Mouse (Mus musculus) CD4-positive, CD25-positive, alpha-beta regulatory T cell, adult 2 months (primary cell): ENCODE data around the gene Plek2.

Source experiments
- DNase-seq: peaks from one replicate; pipeline ENCODE4 v3.0.0-alpha.2; 2012; ENCODE audit warnings: low read depth, low spot score

Gene Plek2

DNA sequence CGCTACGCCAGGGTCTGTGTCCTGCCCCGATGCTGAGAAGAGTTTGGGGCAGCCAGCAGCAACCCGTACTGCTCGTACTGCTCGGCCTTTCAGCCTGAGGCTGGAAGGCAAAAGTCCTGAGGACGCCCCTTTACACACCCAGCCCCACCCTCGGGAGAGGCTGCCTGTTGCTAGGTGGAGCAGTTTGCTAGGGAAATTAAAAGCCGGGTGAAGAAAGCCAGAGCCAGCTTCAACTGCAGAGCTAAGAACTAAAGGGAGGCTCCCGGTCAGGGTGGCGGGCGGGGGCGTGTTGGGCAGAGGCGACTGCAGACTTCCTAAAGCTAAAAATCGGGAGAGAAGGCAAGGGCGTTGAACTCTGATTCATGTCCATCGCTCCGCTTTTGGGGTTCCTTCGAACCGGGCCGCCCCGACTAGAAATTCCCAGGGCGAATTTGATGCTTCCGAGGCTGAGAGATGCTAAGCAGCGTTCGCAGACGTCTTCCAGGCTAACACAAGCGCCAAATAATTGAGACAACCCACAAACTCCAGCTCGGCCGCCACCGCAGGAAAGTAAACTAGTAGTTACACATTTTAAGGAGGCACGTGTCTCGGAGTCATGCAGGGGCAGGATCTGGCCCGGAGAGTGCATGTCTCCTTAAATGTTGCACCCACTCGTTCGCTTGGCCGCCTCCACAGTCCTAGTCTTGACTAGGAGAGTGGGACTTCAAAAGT, 5.1 kb upstream of the Plek2 start:
- DNase-seq, result peak; percentile 12

DNA sequence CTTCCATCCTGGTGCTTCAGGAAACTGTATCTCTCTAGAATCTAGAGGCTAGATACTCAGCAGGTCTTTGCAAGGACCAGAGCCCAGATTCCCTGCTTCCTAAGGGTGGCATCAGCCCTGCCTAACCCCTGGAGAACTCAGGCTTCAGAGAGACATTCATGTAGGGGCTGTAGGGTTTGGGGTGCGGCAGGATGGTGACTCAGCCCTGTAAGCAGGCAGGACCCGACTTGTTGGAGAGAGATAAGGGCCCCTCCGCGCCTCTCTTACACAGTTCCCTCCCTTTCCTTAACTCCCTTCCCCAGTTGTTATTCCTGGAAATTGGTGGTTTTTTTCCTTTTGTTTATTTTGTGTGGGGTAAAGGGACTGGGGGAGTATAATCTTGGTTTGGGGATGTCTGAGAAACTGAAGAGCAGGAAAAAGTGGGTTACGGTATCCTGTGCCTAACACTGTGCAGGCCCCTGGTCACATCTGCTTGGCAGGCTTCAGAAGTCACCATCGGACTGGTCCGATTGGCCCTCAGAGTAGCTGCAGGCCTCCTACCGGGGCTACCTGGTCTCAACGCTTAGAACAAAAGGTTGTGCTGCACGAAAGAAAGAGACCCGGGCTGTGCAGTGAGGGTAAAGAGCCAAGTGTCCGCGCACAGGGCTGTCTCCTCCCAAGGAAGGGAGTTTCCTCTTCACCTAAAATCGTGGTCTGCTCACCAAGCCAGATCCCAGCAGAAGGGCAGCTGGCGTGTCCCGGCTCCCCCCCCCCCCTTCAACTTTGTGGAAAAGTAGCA, 4.1 kb upstream of the Plek2 start:
- peak; percentile 7 for DNase-seq

DNA sequence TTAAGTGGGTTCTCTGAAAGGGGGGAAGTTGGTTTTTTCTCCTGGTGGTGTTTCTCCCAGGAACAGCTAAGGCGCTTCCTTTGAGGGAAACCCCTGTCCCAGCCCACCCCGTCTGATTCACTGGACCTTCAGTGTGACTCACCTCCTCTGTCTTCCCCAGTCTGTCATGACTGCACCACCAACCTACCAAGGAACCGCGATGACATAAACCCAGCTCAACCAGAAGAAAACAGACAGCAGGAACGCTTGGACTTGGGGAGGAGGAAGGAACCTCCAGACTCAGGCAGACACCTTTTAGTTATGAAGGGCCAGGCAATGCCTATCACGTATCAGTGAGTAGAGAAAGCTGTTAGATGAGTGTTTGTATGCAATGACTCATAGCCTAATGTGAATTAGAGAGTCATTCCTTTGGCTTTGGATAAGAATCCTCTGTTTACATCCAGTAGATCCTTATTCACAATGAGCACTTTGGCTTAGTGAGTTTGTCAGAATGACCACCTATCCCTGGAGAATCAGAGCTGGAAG, 1.4 kb upstream of the Plek2 start:
- no peak for DNase-seq

DNA sequence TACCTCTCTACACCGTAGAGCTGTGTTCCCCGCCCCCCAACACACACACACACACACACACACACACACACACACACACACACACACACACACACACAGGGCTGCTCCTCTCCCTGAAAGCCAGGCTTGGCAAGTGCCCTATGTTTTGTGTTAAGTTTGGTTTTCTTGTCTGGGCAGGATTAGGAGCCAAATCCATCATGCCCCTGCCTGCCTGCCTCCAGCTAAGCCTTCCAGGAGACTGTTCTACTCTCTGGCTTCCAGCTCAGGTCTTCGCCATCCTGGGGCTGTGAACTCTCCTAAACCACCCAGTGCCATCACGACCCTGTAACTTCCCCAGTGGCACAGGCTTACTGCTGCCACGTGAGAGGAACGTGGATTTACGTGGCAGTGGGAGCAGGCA, 2.3 kb downstream of the Plek2 start:
- no peak for DNase-seq

DNA sequence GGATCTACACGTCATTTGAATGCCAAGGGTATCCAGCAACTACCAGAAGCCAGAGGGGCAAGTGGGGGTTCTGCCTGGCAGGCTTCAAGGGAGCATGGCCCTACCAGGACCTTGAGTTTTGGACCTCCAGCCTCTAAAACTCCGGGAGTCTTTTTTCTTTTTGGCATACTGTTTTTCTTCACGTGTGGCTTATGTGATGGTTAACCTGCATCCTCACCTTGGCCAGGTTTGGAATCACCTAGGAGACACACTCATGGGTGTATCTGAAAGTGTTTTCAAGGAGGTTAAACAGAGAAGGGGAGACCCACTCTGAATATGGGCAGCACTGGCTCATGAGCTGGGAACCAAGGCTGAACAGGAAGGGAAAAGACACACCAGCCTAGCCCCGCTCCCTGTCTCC, 3.5 kb downstream of the Plek2 start:
- no peak for DNase-seq

DNA sequence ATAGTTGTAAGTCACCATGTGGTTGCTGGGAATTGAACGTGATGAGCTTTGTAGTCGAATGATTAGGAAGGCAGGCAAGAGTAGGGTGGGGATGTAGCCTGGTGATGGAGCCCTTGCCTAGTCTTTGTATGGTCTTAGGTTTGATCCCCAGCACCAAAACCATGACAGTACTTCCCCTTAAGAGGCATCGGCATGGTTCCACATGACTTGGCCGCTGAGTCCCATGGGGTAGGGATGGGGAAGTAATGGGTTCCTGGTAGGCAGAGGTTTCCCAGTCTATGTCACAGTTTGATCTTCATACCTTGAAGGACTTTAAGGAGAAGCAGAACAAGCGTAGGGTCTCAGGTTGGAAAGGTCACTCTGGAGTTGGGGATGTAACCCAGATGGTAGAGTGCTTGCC, 5.3 kb downstream of the Plek2 start:
- no peak for DNase-seq

DNA sequence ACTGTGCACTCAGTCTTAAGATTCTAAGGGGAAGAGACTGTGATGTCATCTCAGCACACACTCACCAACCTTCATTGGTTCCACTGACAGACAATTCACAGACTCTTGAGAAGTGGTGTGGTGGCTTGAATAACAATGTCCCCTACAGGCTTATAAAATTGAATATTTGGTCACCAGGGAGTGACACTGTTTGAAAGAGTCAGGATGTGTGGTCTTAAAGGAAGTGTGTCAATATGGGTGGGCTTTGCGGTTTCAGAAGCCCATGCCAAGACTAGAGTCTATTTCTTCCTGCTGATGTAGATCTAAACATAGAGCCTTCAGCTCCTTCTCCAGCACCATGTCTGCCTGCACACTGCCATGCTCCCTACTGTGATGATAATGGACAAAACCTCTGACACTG, 8.9 kb downstream of the Plek2 start:
- DNase-seq, result no peak

DNA sequence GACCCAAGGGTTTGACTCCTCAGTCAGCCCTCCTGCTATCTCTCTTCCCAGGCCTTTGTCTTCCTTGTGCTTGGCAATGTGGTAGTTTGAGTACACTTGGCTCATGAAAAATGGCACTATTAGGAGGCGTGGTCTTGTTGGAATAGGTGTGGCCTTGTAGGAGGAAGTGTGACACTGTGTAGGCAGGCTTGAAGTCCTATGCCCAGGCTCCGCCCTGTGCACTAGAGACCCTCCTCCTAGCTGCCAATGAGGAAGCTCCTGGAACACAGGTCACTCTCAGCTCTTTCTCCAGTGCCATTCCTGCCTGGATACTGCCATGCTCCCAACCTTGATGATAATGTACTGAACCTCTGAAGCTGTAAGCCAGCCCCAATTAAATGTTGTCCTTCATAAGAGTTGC, 15.6 kb downstream of the Plek2 start:
- no peak for DNase-seq

DNA sequence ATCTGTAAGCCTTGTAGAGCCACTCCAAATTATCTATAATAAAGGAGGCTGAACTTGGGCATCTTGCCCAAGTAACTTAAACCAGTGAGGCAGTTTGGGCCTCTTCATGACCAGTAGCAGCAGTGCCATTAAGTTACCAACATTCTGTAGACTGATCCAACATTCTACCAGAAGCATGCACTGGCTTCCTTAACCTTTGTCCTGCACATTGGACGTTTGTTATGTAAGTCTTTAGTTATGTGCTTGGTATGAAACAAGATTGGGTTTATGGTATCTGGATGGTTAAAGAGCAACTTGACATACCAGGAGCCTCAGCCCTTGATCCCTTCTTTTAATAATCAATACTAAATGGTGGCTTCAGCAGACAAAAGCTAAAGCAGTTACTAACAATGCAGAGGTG, 16.7 kb downstream of the Plek2 start:
- DNase-seq, result no peak

DNA sequence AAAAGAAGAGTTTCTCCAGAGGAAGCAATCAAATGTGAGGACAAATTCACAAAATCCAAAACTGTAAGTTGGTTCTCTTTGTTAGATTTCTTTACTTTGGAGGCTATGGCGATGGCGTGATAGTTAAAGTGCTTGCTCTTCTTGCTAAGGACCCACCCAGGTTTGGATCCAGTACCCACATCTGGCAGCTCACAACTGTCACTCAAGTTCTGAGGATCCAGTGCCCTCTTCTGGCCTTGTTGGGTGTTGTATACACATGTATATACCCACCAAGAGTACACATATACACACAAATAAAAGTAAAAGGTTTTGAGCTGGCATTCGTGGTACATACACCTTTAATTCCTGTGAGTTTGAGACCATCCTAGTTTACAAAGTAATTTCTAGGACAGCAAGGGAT, 32.2 kb downstream of the Plek2 start:
- DNase-seq, result peak; percentile 11

DNA sequence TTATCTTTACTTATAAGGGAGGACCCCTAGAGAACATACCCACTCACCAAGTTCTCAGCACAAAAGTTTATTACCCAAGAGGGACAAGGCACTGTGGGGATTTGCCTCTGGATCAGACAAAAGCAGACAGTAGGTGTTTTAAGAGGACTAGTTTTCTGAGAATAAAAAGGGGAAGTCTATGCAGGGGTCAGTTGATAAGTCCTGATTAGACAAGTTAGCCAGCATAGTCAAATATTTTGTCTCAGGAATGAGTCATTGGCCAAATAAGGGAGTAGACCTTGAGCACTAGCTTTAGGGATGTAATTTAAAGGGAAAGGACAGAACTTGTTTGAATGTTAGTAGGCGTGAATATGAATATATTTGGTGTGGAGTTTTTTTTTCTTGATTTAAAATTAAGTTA, 38.6 kb downstream of the Plek2 start:
- DNase-seq, result no peak

DNA sequence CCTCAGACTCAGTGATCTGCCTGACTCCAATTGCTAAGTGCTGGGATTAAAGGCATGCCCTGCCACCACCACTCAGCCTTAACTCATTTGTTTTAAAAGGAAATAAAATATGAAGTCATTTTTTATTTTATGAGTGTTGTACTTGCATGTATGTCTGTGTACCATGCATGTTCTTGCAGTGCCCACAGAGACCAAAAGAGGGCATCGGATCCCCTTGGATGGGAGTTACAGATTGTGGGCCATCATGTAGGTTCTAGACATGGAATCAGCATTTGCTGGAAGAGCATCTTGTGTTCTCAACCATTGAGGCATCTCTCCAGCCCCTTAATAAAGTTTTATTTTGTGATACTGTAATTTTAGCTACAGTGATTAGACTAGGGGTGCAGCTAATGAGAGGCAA, 41.3 kb downstream of the Plek2 start:
- DNase-seq, result peak; percentile 45

DNA sequence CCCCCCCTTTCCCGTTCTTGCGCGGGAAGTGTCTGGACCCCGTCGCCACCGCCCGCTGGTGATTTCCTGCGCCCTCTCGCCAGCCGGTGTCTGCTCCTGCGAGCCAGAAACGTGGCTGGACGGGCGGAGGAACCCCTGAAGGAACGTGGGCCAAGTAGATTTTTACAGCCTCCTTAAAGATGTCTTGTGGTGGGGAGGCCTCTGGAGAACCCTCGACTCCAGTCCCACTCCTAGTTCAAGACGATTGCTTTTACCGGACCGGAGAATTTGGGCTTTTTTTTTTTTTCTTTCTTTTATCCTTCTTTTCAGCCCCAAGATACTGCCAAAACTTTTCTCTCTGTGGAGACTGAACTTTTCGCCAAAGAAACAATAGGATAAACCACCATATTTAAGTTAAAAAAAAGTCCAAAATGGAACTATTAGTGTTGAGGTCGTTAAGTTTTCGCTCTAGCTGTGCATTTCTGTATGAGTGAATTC, 44.5 kb downstream of the Plek2 start:
- no peak for DNase-seq

DNA sequence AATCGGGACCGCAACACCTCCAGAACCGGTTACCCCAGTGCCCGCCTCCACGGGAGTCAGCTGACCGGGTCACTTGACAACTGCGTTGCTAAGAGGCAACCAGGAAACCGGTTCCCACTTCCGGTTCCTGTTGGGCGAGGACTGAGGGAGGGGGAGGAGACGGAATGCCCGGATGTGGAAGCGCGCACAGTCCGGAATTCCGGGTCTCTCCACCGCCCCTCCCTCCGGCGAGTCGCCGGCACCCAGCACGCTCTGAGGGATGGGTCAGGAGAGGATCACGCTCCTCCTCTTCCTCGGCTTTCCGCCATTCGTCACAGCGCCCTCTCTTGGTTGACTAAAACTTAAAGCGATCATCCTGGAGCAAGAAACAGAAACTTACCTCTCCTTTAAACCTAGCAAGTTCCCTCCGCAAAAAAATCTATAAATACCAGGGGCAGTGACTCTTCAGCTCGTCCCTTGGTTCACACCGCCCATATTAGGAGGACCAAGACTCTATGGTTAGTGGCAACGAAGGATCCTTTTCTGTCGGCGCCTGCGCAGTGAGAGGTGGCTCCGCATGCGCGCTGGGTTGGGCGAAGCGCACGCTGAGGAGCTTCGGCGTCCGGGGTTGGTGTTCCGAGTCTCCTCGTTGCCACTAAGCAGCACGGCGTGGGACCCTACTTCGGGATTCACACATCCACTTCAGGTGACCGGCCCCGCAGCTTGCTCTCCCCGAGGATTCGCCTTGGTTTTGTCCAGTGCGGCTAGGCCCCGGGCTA, 45.1 kb downstream of the Plek2 start, which contains the start of the genes Atp6v1d and Eif2s1:
Gene Atp6v1d (minus strand): TSS at position 143 of the 758 bp plus-strand sequence.
Gene Eif2s1 (plus strand): TSS at position 324 of the 758 bp plus-strand sequence.
- peak; percentile 99 for DNase-seq

DNA sequence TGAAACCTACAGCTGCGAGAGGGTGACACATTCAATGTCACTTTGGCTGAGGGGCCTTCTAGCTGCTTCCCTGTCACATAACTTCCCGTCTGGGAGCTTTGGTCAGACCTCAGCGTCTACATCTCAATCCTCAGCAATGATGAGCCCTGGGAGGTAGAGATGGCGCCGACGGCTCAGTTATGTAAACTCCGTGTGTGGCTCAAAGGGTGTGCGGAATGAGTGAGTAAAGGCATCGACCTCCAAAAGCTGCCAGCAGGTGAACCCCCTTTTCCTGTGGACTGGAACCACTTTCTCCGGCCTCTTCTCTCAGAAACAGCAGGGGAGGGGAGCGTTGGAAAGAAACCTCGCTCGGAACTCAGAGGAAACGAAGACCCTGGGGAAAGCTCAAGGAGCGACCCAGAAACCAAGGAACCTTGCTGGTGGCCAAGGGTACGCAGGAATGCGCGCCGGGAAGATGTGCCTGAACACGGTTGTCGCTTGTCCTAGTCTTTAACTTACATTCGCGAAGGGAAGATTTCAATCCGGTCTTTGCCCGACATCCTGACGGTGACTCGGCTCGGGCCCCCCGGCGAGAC, 45.8 kb downstream of the Plek2 start:
- peak; percentile 64 for DNase-seq

DNA sequence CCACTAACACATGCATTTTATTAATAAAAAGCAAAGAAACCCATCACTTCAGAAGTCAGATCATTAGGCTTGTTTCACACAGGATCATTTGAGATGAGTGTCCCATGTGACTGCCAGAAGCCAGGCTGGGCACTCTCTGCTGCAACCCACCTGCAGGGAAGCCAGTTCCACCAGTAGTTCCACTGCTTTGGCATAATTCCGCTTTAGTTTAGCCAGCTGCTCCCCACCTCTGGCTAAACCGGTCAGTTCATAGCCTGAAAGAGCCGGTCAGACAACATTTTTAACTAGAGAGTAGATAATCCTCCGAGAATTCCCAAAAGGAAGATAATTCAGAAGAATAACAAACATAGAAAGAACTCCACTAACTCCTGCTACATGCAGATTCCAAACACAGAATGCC, 58.5 kb downstream of the Plek2 start:
- DNase-seq, result no peak

DNA sequence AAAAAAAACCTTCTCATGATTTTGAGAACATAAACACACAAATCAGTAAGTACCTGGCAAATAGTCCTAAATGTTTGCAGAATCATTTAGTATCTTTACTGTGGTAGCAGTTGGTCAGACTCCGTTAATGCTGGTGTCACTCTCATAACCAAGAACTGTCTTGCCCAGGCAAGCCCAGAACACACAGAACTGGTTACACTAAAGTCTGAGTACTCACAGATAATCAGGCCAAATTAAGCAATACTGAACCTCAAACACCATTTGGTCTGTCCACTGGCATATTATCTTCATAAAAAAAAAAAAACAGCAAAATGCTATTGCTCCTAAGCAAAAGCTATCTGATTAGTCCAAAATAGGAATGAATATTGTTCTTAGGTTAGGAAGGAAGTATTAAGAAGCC, 64.3 kb downstream of the Plek2 start:
- no peak for DNase-seq

DNA sequence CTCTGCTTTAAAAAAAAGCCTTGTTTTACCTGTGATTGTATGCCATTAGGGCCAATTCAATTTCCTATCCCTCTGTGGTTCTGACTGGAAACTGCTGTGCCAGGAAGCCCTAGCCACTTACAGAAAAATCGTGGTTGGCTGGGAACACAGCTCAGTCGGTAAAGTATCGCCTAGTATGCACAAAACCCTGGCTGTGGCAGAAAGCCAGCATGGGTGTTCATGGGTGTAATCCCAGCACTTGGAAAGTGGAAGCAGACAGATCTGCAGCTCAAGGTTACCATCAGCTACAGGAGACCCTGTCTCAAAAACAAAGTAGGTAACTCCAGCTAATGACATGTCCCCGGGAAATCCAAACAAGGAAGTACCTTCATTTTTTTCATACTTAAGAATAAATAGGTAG, 66.9 kb downstream of the Plek2 start:
- no peak for DNase-seq
